Comparison of ENCODE assay signal across 8 mouse cellular contexts in the genomic region with DNA sequence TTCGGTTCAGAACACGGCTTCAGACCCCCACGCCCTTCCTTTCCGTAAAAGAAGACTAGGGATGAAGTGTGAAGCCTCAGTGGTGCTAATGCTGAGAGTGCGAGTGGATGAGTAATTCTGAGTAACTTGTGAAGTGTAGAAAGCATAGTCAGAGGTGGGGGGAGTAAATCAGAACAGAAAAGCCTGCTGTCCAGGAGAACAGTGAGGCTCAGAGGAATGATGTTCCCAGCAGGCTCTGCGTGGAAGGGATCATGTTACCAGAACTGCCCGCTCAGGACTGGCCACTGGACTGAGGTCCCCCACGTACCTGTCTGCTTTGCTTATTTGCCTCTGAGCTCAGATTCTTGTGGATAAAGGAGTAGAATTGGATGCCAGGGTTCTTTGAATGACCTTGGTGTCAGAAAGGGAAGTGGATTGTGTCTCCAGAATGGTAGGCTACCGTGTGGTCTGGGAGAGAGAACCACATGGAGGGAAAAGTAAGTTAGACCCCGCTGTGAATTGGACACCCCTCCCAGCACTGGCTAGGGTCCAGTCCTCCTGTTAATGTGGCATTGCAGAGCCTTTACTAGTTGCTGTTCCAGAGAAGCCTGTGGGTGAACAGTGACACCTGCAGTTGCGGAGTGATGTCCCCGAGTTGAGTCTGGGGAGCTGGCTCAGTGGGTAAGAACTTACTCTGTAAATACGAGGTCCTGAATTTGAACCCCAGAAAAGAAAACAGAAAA. TPM values are rescaled to one million over a fixed set of nuclear protein-coding genes. Genes with fewer than 3 reads are reported as not detected.
DNase-seq lines count a peak whose midpoint lies in the region; ATAC-seq lines count a peak whose summit lies in the region.
"Had no signal": no experiment of that assay in that cellular context is flagged by ENCODE, and none has a peak within 500 bp of the region (broad histone marks: within the 10 kb centered on the region; RNA-seq: fewer than 3 reads in every experiment).

No protein-coding gene starts in this region.

- H3K9me3 ChIP-seq in lung, embryonic 15.5 days, result no peaks in the 10 kb centered on the region
- H3K9me3 ChIP-seq: liver, embryonic 15.5 days had no signal

- peaks cover 6% of the 10 kb centered on the region; the same call in 1 of the 2 replicates for H3K4me1 ChIP-seq in lung, embryonic 15.5 days
- H3K4me1 ChIP-seq: liver, embryonic 15.5 days had no signal

- no peak overlapping the region for H3K9ac ChIP-seq in lung, embryonic 15.5 days
- H3K9ac ChIP-seq: liver, embryonic 15.5 days had no signal

- no peak; the same call in 1 of the 2 replicates for ATAC-seq in lung, embryonic 15.5 days (ENCODE audit: borderline replicate concordance, extremely low read depth, low FRiP score, low TSS enrichment)
- no peak for ATAC-seq in megakaryocyte, adult 5-6 weeks (ENCODE audit: poor library complexity, severe bottlenecking)

- H3K4me3 ChIP-seq in lung, embryonic 15.5 days, result no peak overlapping the region
- H3K4me3 ChIP-seq: liver, embryonic 15.5 days had no signal

- no peaks in the 10 kb centered on the region for H3K27me3 ChIP-seq in lung, embryonic 15.5 days
- H3K27me3 ChIP-seq: liver, embryonic 15.5 days had no signal

- DNase-seq in lung, postnatal 4 days, result no peak
- peak; percentile 48 for DNase-seq in cerebellum, adult 9-11 months
- DNase-seq in kidney, adult 11 months, result peak; percentile 34
- DNase-seq in mesoderm, embryonic 11.5 days (ENCODE audit: low read depth, low spot score), result peak; percentile 19
- DNase-seq in thymus, postnatal 4 days, result no peak

- H3K36me3 ChIP-seq in lung, embryonic 15.5 days, result peaks cover 23% of the 10 kb centered on the region

- 0 out of 2 replicates have a peak overlapping the region, but pooled peaks have one; percentile 11 for H3K27ac ChIP-seq in lung, embryonic 15.5 days
- H3K27ac ChIP-seq: liver, embryonic 15.5 days had no signal

- no peak overlapping the region for H3K4me2 ChIP-seq in lung, embryonic 15.5 days
- H3K4me2 ChIP-seq: liver, embryonic 15.5 days had no signal

- WGBS in lung, embryonic 15.5 days, result 56% methylated on average over 13 of the region's 13 CpGs

RNA-seq across cellular contexts. Expression of gene Specc1l, which starts 40.6 kb away (rescaled TPM):
- polyA plus RNA-seq in lung, embryonic 15.5 days (2015; fragmentation: Nextera tagmentation; extraction: Ambion mirVana), result 45.2 and 47.3 TPM in 2 replicates
- 22.4 and 29.4 TPM in 2 replicates for total RNA-seq in megakaryocyte, adult 5-6 weeks (2015)
- 26.1 and 29.3 TPM in 2 replicates for total RNA-seq in megakaryocyte, adult 5-6 weeks (2017)

Comparison
In these comparisons a context has a peak if more than half of its experiments do, and no peak if none do; other contexts are left out.
1. DNase-seq: peak in cerebellum, adult 9-11 months (single experiment), kidney, adult 11 months (single experiment) and mesoderm, embryonic 11.5 days (single experiment); none in lung, postnatal 4 days (0 of 2) and thymus, postnatal 4 days (single experiment).